Mouse (Mus musculus) liver, adult 2 months (tissue): ENCODE data around the gene Kcnmb2.

Experiments used
- CTCF ChIP-seq: fragments of 200-500 bp; IDR thresholded peaks from 2 replicates; pipeline ENCODE4 v1.5.1; 2011; ENCODE audit warnings: low read depth, low read length, control low read depth
- POLR2A ChIP-seq: fragments of 200-500 bp; IDR thresholded peaks from 2 replicates; pipeline ENCODE4 v1.6.1; 2011; ENCODE audit warnings: low read length, control low read depth; ENCODE audit not compliant: insufficient read depth; ENCODE audit errors: extremely low read depth

GRCm38 (mm10) chr3:32188521-32188920 lies 286.2 kb downstream of the Kcnmb2 start:
- TF ChIP-seq POLR2A (no peak), CTCF (peak; percentile 76)
